Mouse (Mus musculus) spleen, adult 10 weeks (tissue): Measurements from ENCODE around the gene Olfr205. TPM values are rescaled to one million over a fixed set of nuclear protein-coding genes. Genes with fewer than 3 reads are reported as not detected.

ENCODE experiments used
- polyA plus RNA-seq: library from polyadenylated mRNA; stranded (reverse); fragments of 350-450 nt; fragmentation: Illumina TruSeq; extraction: RNeasy Lipid Tissue Mini Kit (QIAGEN cat#74804); gene quantifications from one replicate; pipeline ENCODE4 v1.2.3, GENCODE M21; 2015; ENCODE audit warnings: low replicate concordance; ENCODE audit not compliant: insufficient read depth

The Olfr205 gene
- not detected for polyA plus RNA-seq

DNA sequence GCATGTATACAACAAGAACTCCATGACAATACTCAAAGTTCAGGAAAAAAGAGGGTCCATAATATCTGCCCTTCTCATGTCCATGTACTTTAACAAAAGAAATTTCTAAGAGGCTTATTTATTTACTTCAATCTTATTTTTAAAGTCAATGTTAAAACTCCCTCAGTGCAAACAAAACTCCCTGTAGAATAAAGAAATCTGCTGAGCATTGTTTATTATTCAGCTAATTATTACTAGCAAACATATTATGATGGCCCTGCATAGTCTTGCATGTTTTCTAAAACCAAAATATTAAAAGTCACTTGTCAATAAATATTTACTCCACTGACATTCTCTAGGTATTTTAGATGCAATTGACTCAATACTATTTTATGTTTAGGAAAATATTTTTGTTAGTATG is at the start of gene Olfr205:
Olfr205 (minus strand) TSS at position 101 of the 400 bp plus-strand sequence.

GRCm38 (mm10) chr16:59363893-59364292 is 33.0 kb upstream of the Olfr205 start, which contains the start of gene Olfr209:
Olfr209 (minus strand) TSS chr16:59363993.

GRCm38 (mm10) chr16:59349146-59349545 is 18.2 kb upstream of the Olfr205 start, which contains the start of gene Olfr206:
Olfr206 (minus strand) TSS chr16:59349246.

GRCm38 (mm10) chr16:59318148-59318547 is 12.8 kb downstream of the Olfr205 start, which contains the start of gene Olfr204:
Olfr204 (minus strand) TSS chr16:59318248.

GRCm38 (mm10) chr16:59298581-59298980 is 32.4 kb downstream of the Olfr205 start, which contains the start of gene Olfr203:
Olfr203 (plus strand) TSS chr16:59298881.

DNA sequence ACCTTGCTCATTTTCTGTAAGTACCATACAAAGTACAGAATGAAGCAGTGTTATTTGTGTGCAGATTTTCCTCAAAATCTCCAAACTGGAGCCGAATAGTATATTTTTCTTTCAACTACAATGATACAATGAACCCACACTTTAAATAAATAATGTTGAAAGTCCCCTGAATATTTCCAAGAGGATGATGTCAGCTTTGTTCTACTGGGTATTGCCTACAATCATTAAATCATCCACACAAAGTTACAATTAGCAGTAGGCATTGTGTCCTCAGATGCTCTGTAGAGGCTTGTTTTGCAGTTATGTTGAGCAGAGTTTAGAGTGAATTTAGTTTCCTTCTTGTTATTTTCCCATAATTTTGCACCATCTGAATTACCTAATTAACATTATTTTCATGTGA is 44.2 kb downstream of the Olfr205 start, which contains the start of gene Olfr202:
Olfr202 (minus strand) TSS at position 101 of the 400 bp plus-strand sequence.

Other genes starting within 250 kb of the Olfr205 start
- not detected for gene Olfr191, start 241.3 kb downstream of the Olfr205 start, polyA plus RNA-seq
- gene Olfr193, start 219.3 kb downstream of the Olfr205 start, polyA plus RNA-seq, result not detected
- gene Olfr194, start 210.1 kb downstream of the Olfr205 start, polyA plus RNA-seq, result not detected
- not detected for gene Olfr195, start 184.1 kb downstream of the Olfr205 start, polyA plus RNA-seq
- not detected for gene Olfr196, start 160.7 kb downstream of the Olfr205 start, polyA plus RNA-seq
- gene Olfr198, start 127.6 kb downstream of the Olfr205 start, polyA plus RNA-seq, result not detected
- gene Olfr199, start 111.4 kb downstream of the Olfr205 start, polyA plus RNA-seq, result not detected
- not detected for gene Olfr201, start 58.5 kb downstream of the Olfr205 start, polyA plus RNA-seq
- not detected for gene Olfr202, start 44.3 kb downstream of the Olfr205 start, polyA plus RNA-seq
- not detected for gene Olfr203, start 32.3 kb downstream of the Olfr205 start, polyA plus RNA-seq
- not detected for gene Olfr204, start 12.9 kb downstream of the Olfr205 start, polyA plus RNA-seq
- gene Olfr206, start 18.1 kb upstream of the Olfr205 start, polyA plus RNA-seq, result not detected
- gene Olfr209, start 32.9 kb upstream of the Olfr205 start, polyA plus RNA-seq, result not detected
- gene Gabrr3, start 76.2 kb upstream of the Olfr205 start, polyA plus RNA-seq, result not detected
- gene Riox2, start 140.6 kb upstream of the Olfr205 start, polyA plus RNA-seq, result 66.3 TPM